Mouse (Mus musculus): ENCODE data around the gene Hoxb8. TPM values are rescaled to one million over a fixed set of nuclear protein-coding genes. Genes with fewer than 3 reads are reported as not detected.

Hoxb8 gene
- polyA plus RNA-seq, 1 experiment from 2014 or later = 1.4 TPM

DNA sequence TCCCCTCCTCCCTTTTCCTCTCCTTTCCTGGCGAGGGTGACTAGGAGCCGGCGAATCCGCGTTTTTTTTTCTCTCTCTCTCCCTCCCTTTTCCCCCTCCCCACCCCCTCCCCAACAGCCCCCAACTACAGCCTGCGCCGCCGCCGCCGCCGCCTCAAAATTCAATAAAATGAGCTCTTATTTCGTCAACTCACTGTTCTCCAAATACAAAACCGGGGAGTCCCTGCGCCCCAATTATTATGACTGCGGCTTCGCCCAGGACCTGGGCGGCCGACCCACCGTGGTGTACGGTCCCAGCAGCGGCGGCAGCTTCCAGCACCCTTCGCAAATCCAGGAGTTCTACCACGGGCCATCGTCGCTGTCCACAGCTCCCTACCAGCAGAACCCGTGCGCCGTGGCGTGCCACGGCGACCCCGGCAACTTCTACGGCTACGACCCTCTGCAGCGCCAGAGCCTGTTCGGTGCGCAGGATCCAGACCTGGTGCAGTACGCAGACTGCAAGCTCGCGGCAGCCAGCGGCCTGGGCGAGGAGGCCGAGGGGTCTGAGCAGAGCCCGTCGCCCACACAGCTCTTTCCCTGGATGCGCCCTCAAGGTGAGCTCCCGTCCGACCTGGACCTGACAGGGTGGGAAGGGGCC lies 1.2 kb downstream of the Hoxb8 start:
- Histone ChIP-seq H3K4me3 (ENCODE audit: low read depth, low read length) (peak overlapping the region; percentile 48), H3K4me2 (peak overlapping the region; percentile 86), H3K9ac (peak overlapping the region; percentile 56), H3K36me3 (ENCODE audit: insufficient read depth) (no peaks in the 10 kb centered on the region), H3K27ac (ENCODE audit: low read depth) (peak overlapping the region; percentile 6; the same call in 1 of the 2 replicates), H3K27me3 (ENCODE audit: insufficient read depth, low read length) (peaks cover 90% of the 10 kb centered on the region), H3K9me3 (ENCODE audit: low read depth, low read length) (no peaks in the 10 kb centered on the region), H3K4me1 (ENCODE audit: insufficient read depth) (0 out of 2 replicates have a peak, but pooled peaks cover 3% of the 10 kb centered on the region)
- TF ChIP-seq CTCF (IDR thresholded peaks at IDR 0.05; ENCODE audit: low read depth) = no peak
- peak; percentile 69 for DNase-seq
- no peak for ATAC-seq (ENCODE audit: insufficient read depth)
- WGBS = under 1% methylated on average over 47 of the region's 49 CpGs

DNA sequence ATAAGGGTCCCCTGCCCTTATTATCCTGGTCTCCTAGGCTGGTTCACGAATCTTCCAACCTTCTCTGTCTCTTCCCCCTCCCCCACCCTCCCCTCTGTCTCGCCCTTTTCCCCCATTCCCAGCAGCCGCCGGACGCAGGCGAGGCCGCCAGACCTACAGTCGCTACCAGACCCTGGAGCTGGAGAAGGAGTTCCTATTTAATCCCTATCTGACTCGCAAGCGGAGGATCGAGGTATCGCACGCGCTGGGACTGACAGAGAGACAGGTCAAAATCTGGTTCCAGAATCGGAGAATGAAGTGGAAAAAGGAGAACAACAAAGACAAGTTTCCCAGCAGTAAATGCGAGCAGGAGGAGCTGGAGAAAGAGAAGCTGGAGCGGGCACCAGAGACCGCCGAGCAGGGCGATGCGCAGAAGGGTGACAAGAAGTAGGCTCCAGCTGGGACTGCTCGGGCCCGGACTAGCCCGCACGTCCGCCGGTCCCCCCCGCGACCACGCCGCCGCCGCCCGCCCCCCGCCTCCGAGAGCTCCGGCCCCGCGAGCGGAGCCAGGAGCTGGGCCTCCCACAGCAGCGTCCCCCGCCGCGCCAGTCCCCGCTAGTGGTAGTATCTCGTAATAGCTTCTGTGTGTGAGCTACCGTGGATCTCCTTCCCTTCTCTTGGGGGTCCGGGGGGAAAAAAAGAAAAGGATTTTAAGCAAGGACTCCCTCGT lies 2.5 kb downstream of the Hoxb8 start:
- peak; percentile 33; the same call in 1 of the 2 replicates for TF ChIP-seq CTCF (IDR thresholded peaks at IDR 0.05; ENCODE audit: low read depth)
- H3K9me3 ChIP-seq (ENCODE audit: low read depth, low read length) = no peaks in the 10 kb centered on the region
- H3K4me2 ChIP-seq = peak overlapping the region; percentile 86
- 0 out of 2 replicates have a peak, but pooled peaks cover 3% of the 10 kb centered on the region for H3K4me1 ChIP-seq (ENCODE audit: insufficient read depth)
- H3K27me3 ChIP-seq (ENCODE audit: insufficient read depth, low read length) = peaks cover 89% of the 10 kb centered on the region
- WGBS = under 1% methylated on average over 47 of the region's 49 CpGs
- DNase-seq = peak; percentile 79
- no peaks in the 10 kb centered on the region for H3K36me3 ChIP-seq (ENCODE audit: insufficient read depth)
- ATAC-seq (ENCODE audit: insufficient read depth) = peak; percentile 59
- H3K27ac ChIP-seq (ENCODE audit: low read depth) = peak overlapping the region; percentile 73
- peak overlapping the region; percentile 56 for H3K9ac ChIP-seq
- peak overlapping the region; percentile 48 for H3K4me3 ChIP-seq (ENCODE audit: low read depth, low read length)

DNA sequence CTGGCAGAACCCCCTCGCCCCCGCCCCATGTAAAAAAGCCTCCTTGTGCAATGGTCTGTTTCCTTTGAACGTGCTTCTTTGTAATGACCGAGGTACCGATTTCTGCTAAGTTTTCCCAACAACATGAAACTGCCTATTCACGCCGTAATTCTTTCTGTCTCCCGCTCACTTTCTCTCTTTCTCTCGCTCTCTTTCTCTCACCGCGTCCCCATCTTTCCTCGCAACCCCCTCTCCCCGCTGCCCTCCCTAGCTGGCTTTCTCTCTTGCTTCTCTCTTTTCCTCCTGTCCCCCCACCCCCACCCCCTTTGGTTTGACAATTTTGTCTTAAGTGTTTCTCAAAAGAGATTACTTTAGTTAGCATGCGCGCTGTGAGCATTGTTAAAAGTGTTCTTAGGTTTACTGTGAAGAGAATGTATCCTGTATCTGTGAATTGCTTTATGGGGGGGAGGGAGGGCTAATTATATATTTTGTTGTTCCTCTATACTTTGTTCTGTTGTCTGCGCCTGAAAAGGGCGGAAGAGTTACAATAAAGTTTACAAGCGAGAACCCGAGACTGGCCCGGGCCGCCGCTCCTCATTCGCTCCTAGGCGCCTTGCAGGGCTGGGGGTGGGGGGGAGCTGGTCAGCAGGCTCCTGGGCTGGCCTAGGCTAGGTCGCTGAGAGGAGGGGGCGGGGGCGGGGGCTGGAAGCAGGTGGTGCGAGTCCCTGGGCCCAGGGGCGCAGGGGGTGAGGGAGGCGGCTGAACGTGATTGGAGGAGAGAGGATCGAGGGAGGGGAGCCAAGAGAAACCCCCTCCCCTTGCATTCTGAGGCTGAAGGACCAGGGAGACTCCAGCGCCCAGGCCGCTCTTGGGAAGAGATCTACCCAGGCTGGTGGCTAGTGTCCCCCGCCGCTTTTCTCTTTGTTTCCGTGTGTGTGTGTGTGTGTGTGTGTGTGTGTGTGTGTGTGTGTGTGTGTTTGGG lies 3.3 kb downstream of the Hoxb8 start:
- peak overlapping the region; percentile 86 for H3K4me2 ChIP-seq
- TF ChIP-seq CTCF (IDR thresholded peaks at IDR 0.05; ENCODE audit: low read depth) = no peak
- H3K4me1 ChIP-seq (ENCODE audit: insufficient read depth) = 0 out of 2 replicates have a peak, but pooled peaks cover 3% of the 10 kb centered on the region
- H3K4me3 ChIP-seq (ENCODE audit: low read depth, low read length) = peak overlapping the region; percentile 48
- peak overlapping the region; percentile 73 for H3K27ac ChIP-seq (ENCODE audit: low read depth)
- H3K36me3 ChIP-seq (ENCODE audit: insufficient read depth) = no peaks in the 10 kb centered on the region
- H3K27me3 ChIP-seq (ENCODE audit: insufficient read depth, low read length) = peaks cover 89% of the 10 kb centered on the region
- DNase-seq (peak; percentile 69), ATAC-seq (ENCODE audit: insufficient read depth) (peak; percentile 77)
- no peaks in the 10 kb centered on the region for H3K9me3 ChIP-seq (ENCODE audit: low read depth, low read length)
- 1% methylated on average over 37 of the region's 37 CpGs for WGBS
- peak overlapping the region; percentile 56 for H3K9ac ChIP-seq

DNA sequence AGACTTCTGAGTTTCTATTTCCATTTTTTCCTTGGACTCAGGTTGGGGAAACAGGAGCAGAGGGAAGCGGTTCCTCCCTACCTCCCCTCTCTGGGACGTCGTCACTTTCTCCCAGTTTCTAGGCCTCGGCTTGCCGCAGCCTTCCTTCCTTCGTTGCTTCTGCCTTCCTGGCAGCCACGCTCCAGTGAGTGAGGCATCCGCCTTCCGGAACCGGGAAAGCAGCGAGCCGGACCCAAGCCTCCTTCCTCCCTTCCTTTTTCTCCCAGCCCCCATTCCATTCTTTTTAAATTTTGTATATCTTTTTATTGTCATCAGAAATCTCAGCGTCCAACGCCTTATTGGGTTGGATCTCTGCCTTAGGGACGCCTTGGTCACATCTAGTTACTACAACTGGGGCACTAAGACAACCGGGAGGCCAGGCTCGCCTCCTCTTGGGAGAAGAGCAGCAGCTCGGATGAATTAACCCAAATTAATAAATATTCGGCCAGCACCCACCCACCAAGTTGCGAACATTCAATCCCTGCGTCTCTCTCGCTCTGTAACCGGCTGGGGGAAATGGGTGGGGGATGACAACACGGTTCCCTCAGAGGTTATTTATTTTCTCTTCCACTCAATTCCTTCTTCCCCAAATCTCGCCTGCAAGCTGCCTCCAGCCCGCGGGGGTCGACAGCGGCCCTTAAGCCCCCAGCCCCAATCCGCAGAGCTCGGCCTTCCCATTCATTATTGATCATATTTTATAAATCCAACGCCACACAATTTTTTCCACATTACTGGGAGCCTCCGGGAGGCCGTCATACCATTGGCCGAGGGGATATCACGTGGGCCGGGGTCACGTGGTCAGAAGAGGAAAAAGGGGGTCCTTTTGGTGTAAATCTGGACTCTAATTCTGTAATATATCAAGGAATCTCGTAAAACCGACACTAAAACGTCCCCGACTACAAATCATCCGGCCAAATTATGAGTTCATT lies 4.3 kb downstream of the Hoxb8 start, which contains the start of gene Hoxb7:
Hoxb7 (plus strand) TSS at position 853 of the 968 bp plus-strand sequence.
- H3K4me3 ChIP-seq (ENCODE audit: low read depth, low read length) = peak within 1 kb of the TSS; percentile 48
- 2% methylated on average over 43 of the region's 43 CpGs for WGBS
- H3K27ac ChIP-seq (ENCODE audit: low read depth) = peak within 1 kb of the TSS; percentile 73
- H3K27me3 ChIP-seq (ENCODE audit: insufficient read depth, low read length) = peaks cover 90% of the 10 kb centered on the region
- DNase-seq (peak; percentile 86), ATAC-seq (ENCODE audit: insufficient read depth) (no peak)
- H3K9me3 ChIP-seq (ENCODE audit: low read depth, low read length) = no peaks in the 10 kb centered on the region
- no peak for TF ChIP-seq CTCF (IDR thresholded peaks at IDR 0.05; ENCODE audit: low read depth)
- H3K4me2 ChIP-seq = peak within 1 kb of the TSS; percentile 86
- H3K4me1 ChIP-seq (ENCODE audit: insufficient read depth) = 0 out of 2 replicates have a peak, but pooled peaks cover 3% of the 10 kb centered on the region
- H3K36me3 ChIP-seq (ENCODE audit: insufficient read depth) = no peaks in the 10 kb centered on the region
- peak within 1 kb of the TSS; percentile 56 for H3K9ac ChIP-seq

DNA sequence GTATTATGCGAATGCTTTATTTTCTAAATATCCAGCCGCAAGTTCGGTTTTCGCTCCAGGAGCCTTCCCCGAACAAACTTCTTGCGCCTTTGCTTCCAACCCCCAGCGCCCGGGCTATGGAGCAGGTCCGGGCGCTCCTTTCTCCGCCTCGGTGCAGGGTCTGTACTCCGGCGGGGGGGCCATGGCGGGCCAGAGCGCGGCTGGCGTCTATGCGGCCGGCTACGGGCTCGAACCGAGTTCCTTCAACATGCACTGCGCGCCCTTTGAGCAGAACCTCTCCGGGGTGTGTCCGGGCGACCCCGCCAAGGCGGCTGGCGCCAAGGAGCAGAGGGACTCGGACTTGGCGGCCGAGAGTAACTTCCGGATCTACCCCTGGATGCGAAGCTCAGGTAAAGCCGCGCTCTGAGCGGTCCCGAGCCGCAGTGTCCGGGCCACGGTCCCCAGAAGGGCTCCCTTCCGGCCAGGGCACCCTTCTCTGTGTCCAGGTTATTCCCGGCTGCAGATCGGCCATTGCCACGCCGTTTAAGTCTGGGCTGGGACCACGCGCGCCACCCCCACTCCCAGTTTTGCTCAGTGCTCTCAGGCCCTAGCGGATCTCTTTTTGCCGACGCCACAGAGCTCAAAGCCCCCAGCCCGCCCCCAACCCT lies 5.2 kb downstream of the Hoxb8 start:
- no peaks in the 10 kb centered on the region for H3K9me3 ChIP-seq (ENCODE audit: low read depth, low read length)
- ATAC-seq (ENCODE audit: insufficient read depth) (no peak), DNase-seq (peak; percentile 42)
- peak overlapping the region; percentile 63; the same call in 1 of the 2 replicates for H3K27ac ChIP-seq (ENCODE audit: low read depth)
- H3K36me3 ChIP-seq (ENCODE audit: insufficient read depth) = no peaks in the 10 kb centered on the region
- H3K27me3 ChIP-seq (ENCODE audit: insufficient read depth, low read length) = peaks cover 88% of the 10 kb centered on the region
- H3K9ac ChIP-seq = peak overlapping the region; percentile 56
- H3K4me2 ChIP-seq = peak overlapping the region; percentile 86
- WGBS = under 1% methylated on average over 55 of the region's 55 CpGs
- H3K4me1 ChIP-seq (ENCODE audit: insufficient read depth) = 0 out of 2 replicates have a peak, but pooled peaks cover 3% of the 10 kb centered on the region
- TF ChIP-seq CTCF (IDR thresholded peaks at IDR 0.05; ENCODE audit: low read depth) = no peak
- H3K4me3 ChIP-seq (ENCODE audit: low read depth, low read length) = peak overlapping the region; percentile 48
